Mouse (Mus musculus) mammary gland, adult 2 months (tissue): ENCODE data around the gene Dcaf11. TPM values are rescaled to one million over a fixed set of nuclear protein-coding genes. Genes with fewer than 3 reads are reported as not detected.

Experiments
- polyA plus RNA-seq: library from polyadenylated mRNA; depleted of rRNA; stranded (reverse); fragments of >200 nt; gene quantifications from 2 replicates; pipeline ENCODE4 v1.2.3, GENCODE M21; 2012; ENCODE audit warnings: low replicate concordance; rRNA removed

Gene Dcaf11
- polyA plus RNA-seq: 81.8 and 97.0 TPM in 2 replicates

GRCm38 (mm10) chr14:55559799-55560201 lies at the start of gene Dcaf11:
TSS of gene Dcaf11 (plus strand) at chr14:55560006.

GRCm38 (mm10) chr14:55510125-55510731 lies 49.6 kb upstream of the Dcaf11 start, which contains the start of gene Cpne6:
TSS of gene Cpne6 (plus strand) at chr14:55510445.

GRCm38 (mm10) chr14:55524785-55525184 lies 35.0 kb upstream of the Dcaf11 start, which contains the start of gene Nrl:
TSS of gene Nrl (minus strand) at chr14:55524981.

GRCm38 (mm10) chr14:55540067-55540786 lies 19.6 kb upstream of the Dcaf11 start, which contains the start of gene Pck2:
TSS of gene Pck2 (plus strand) at chr14:55540266.

GRCm38 (mm10) chr14:55560202-55561073 lies 632 bp downstream of the Dcaf11 start, which contains the start of gene A730061H03Rik:
TSS of gene A730061H03Rik (minus strand) at chr14:55560406.

GRCm38 (mm10) chr14:55575302-55575701 lies 15.5 kb downstream of the Dcaf11 start, which contains the start of gene Fitm1:
TSS of gene Fitm1 (plus strand) at chr14:55575617.

GRCm38 (mm10) chr14:55577871-55578667 lies 18.3 kb downstream of the Dcaf11 start, which contains the start of gene Psme1:
TSS of gene Psme1 (plus strand) at chr14:55578123.

GRCm38 (mm10) chr14:55584702-55585565 lies 25.1 kb downstream of the Dcaf11 start, which contains the start of gene Emc9:
TSS of gene Emc9 (minus strand) at chr14:55585302.

GRCm38 (mm10) chr14:55590748-55591330 lies 31.0 kb downstream of the Dcaf11 start, which contains the start of gene Psme2:
TSS of gene Psme2 (minus strand) at chr14:55591113.

GRCm38 (mm10) chr14:55591331-55591891 lies 31.6 kb downstream of the Dcaf11 start, which contains the start of gene Rnf31:
TSS of gene Rnf31 (plus strand) at chr14:55591708.

GRCm38 (mm10) chr14:55603271-55603632 lies 43.4 kb downstream of the Dcaf11 start, which contains the start of gene Irf9:
TSS of gene Irf9 (plus strand) at chr14:55603571.

GRCm38 (mm10) chr14:55617822-55618221 lies 58.0 kb downstream of the Dcaf11 start, which contains the start of gene Rec8:
TSS of gene Rec8 (plus strand) at chr14:55618037.

Other genes with a start within 250 kb of the Dcaf11 start
- gene Dhrs4, start 81.2 kb upstream of the Dcaf11 start, polyA plus RNA-seq: 37.4 and 44.9 TPM in 2 replicates
- 4.7 and 7.6 TPM in 2 replicates for gene Carmil3, start 69.4 kb upstream of the Dcaf11 start, polyA plus RNA-seq
- 0.04 and 0.06 TPM in 2 replicates for gene Cpne6, start 49.6 kb upstream of the Dcaf11 start, polyA plus RNA-seq
- not detected in 2 replicates for gene Nrl, start 35.0 kb upstream of the Dcaf11 start, polyA plus RNA-seq
- 48.9 and 49.2 TPM in 2 replicates for gene Pck2, start 19.7 kb upstream of the Dcaf11 start, polyA plus RNA-seq
- 3.3 and 3.4 TPM in 2 replicates for gene A730061H03Rik, start 400 bp downstream of the Dcaf11 start, polyA plus RNA-seq
- gene Fitm1, start 15.6 kb downstream of the Dcaf11 start, polyA plus RNA-seq: 1.3 and 183 TPM in 2 replicates
- gene Psme1, start 18.1 kb downstream of the Dcaf11 start, polyA plus RNA-seq: 108 and 126 TPM in 2 replicates
- gene Emc9, start 25.3 kb downstream of the Dcaf11 start, polyA plus RNA-seq: 46.8 and 63.8 TPM in 2 replicates
- 82.9 and 83.0 TPM in 2 replicates for gene Psme2, start 31.1 kb downstream of the Dcaf11 start, polyA plus RNA-seq
- 45.2 and 55.3 TPM in 2 replicates for gene Rnf31, start 31.7 kb downstream of the Dcaf11 start, polyA plus RNA-seq
- gene Irf9, start 43.6 kb downstream of the Dcaf11 start, polyA plus RNA-seq: 87.7 and 150 TPM in 2 replicates
- 1.1 and 1.5 TPM in 2 replicates for gene Rec8, start 58.0 kb downstream of the Dcaf11 start, polyA plus RNA-seq
- gene Ipo4, start 76.0 kb downstream of the Dcaf11 start, polyA plus RNA-seq: 86.3 and 113 TPM in 2 replicates
- 12.4 and 13.1 TPM in 2 replicates for gene Gm49378, start 77.9 kb downstream of the Dcaf11 start, polyA plus RNA-seq
- gene Tm9sf1, start 83.8 kb downstream of the Dcaf11 start, polyA plus RNA-seq: 79.9 and 86.5 TPM in 2 replicates
- gene Tssk4, start 90.2 kb downstream of the Dcaf11 start, polyA plus RNA-seq: 1.1 and 1.4 TPM in 2 replicates
- 15.3 and 24.6 TPM in 2 replicates for gene Mdp1, start 100.5 kb downstream of the Dcaf11 start, polyA plus RNA-seq
- 12.7 and 32.2 TPM in 2 replicates for gene Gmpr2, start 111.9 kb downstream of the Dcaf11 start, polyA plus RNA-seq
- 210 and 446 TPM in 2 replicates for gene Nedd8, start 112.1 kb downstream of the Dcaf11 start, polyA plus RNA-seq
- 12.8 and 15.9 TPM in 2 replicates for gene Tinf2, start 121.8 kb downstream of the Dcaf11 start, polyA plus RNA-seq
- 8.3 and 10.6 TPM in 2 replicates for gene Tgm1, start 153.9 kb downstream of the Dcaf11 start, polyA plus RNA-seq
- 51.2 and 52.9 TPM in 2 replicates for gene Rabggta, start 162.3 kb downstream of the Dcaf11 start, polyA plus RNA-seq
- gene Dhrs1, start 185.7 kb downstream of the Dcaf11 start, polyA plus RNA-seq: 75.4 and 104 TPM in 2 replicates
- 16.8 and 28.9 TPM in 2 replicates for gene Nop9, start 185.7 kb downstream of the Dcaf11 start, polyA plus RNA-seq
- gene Cideb, start 198.5 kb downstream of the Dcaf11 start, polyA plus RNA-seq: 2.9 and 3.4 TPM in 2 replicates
- 0.29 and 0.34 TPM in 2 replicates for gene Ltb4r2, start 201.4 kb downstream of the Dcaf11 start, polyA plus RNA-seq
- 5.1 and 7.6 TPM in 2 replicates for gene Ltb4r1, start 206.0 kb downstream of the Dcaf11 start, polyA plus RNA-seq
- 41.0 and 55.8 TPM in 2 replicates for gene Adcy4, start 224.1 kb downstream of the Dcaf11 start, polyA plus RNA-seq
- 21.9 and 26.5 TPM in 2 replicates for gene Ripk3, start 228.9 kb downstream of the Dcaf11 start, polyA plus RNA-seq